Mouse (Mus musculus) mouse trophoblast stem cell (cell line): ENCODE results near the gene Gm6882.
"Not testable (repeated sequence)": the region's sequence is repeated elsewhere in the genome, so short reads cannot be mapped to it uniquely, and the experiment has no call there.

ENCODE experiments used
- in situ Hi-C, 2 experiments: fragments of 300-500 bp; cut with MseI, MboI; formaldehyde crosslinking; loops; 2 replicates in 1 of 2; 3 replicates in 1 of 2; pipeline ENCODE4 v1.15.1; 2025

The Gm6882 gene

DNA sequence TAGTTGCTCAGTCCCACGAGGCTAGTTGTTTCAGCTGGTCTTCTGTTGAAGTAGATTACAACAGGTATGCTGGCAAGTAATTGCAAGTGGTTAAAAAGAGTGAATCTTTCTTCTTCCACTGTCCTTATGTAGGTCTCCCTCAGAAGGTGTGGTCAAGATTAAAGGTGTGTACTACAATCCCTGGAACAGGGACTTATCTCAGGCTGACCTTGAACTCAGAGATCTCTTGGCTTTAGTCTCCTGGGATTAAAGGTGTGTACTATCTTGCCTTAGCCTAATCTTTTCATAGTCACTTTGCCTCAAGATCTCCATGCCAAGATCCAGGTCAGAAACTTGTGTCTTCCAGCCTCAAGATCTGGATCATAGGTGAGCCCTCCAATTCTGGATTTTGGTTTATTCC is at the start of gene Gm6882:
Gm6882 (minus strand) TSS at position 101 of the 400 bp plus-strand sequence.
- in situ Hi-C loops = not testable (repeated sequence)
